Mouse (Mus musculus) megakaryocyte, embryonic 14.5 days (primary cell): ENCODE measurements around the gene Olfr205. TPM values are rescaled to one million over a fixed set of nuclear protein-coding genes. Genes with fewer than 3 reads are reported as not detected.
"Not testable (repeated sequence)": the region's sequence is repeated elsewhere in the genome, so short reads cannot be mapped to it uniquely, and the experiment has no call there.

Source experiments
- H3K27me3 ChIP-seq: replicated peaks from 2 replicates; pipeline ENCODE3; 2012; ENCODE audit warnings: inconsistent platforms
- H3K36me3 ChIP-seq: replicated peaks from 2 replicates; pipeline ENCODE3; 2012; ENCODE audit warnings: low read length, inconsistent platforms, mixed read lengths
- H3K4me1 ChIP-seq: 2 replicates; pipeline ENCODE4 v1.6.1; 2012; ENCODE audit warnings: inconsistent platforms
- H3K4me3 ChIP-seq: replicated peaks from 2 replicates; pipeline ENCODE3; 2012; ENCODE audit warnings: moderate library complexity, mild to moderate bottlenecking, inconsistent platforms
- H3K9me3 ChIP-seq: 2 replicates; pipeline ENCODE4 v1.6.1; 2012; ENCODE audit warnings: inconsistent platforms
- FLI1 ChIP-seq: IDR thresholded peaks from 2 replicates; pipeline ENCODE4 v1.6.1; 2012; ENCODE audit warnings: low read length, inconsistent platforms, mixed read lengths
- GATA1 ChIP-seq: IDR thresholded peaks from 3 replicates; pipeline ENCODE4 v1.6.1; 2012; ENCODE audit warnings: mixed read lengths, low read length, inconsistent platforms, borderline replicate concordance
- polyA plus RNA-seq: library from polyadenylated mRNA; stranded (reverse); fragments of >175 nt; gene quantifications from 2 replicates; pipeline ENCODE4 v1.2.3, GENCODE M21; 2012; ENCODE audit warnings: low replicate concordance; ENCODE audit not compliant: insufficient read depth

The Olfr205 gene
- not detected in 2 replicates for polyA plus RNA-seq

- H3K9me3 ChIP-seq, result 0 out of 2 replicates have a peak, but pooled peaks cover 3% of the 10 kb centered on the region
- no peaks in the 10 kb centered on the region for H3K4me1 ChIP-seq
- no peaks in the 10 kb centered on the region for H3K36me3 ChIP-seq
- H3K4me3 ChIP-seq, result no peak within 1 kb of the TSS
- H3K27me3 ChIP-seq, result no peaks in the 10 kb centered on the region
- TF ChIP-seq FLI1 (no peak), GATA1 (no peak)
Observed at GRCm38 (mm10) chr16:59331038-59331437, at the start of gene Olfr205. Gene Olfr205, minus strand, starts transcription at chr16:59331138.

GRCm38 (mm10) chr16:59363893-59364292 lies 33.0 kb upstream of the Olfr205 start, which contains the start of gene Olfr209:
Gene Olfr209, minus strand, starts transcription at chr16:59363993.
- no peak for TF ChIP-seq GATA1
- TF ChIP-seq FLI1, result no peak
- no peaks in the 10 kb centered on the region for H3K27me3 ChIP-seq

GRCm38 (mm10) chr16:59349146-59349545 lies 18.2 kb upstream of the Olfr205 start, which contains the start of gene Olfr206:
Gene Olfr206, minus strand, starts transcription at chr16:59349246.
- Histone ChIP-seq H3K27me3 (no peaks in the 10 kb centered on the region), H3K36me3 (no peaks in the 10 kb centered on the region), H3K9me3 (no peaks in the 10 kb centered on the region), H3K4me1 (no peaks in the 10 kb centered on the region), H3K4me3 (no peak within 1 kb of the TSS)
- no peak for TF ChIP-seq GATA1
- no peak for TF ChIP-seq FLI1

More at GRCm38 (mm10) chr16:59363893-59364292, 33.0 kb upstream of the Olfr205 start, which contains the start of gene Olfr209:
- Histone ChIP-seq H3K9me3 (no peaks in the 10 kb centered on the region), H3K36me3 (no peaks in the 10 kb centered on the region), H3K4me3 (no peak within 1 kb of the TSS), H3K4me1 (no peaks in the 10 kb centered on the region)

- not testable (repeated sequence) for H3K27me3 ChIP-seq, H3K4me1 ChIP-seq, H3K36me3 ChIP-seq, H3K9me3 ChIP-seq, H3K4me3 ChIP-seq
Observed at GRCm38 (mm10) chr16:59323262-59323661, 7.7 kb downstream of the Olfr205 start.

GRCm38 (mm10) chr16:59318148-59318547 lies 12.8 kb downstream of the Olfr205 start, which contains the start of gene Olfr204:
Gene Olfr204, minus strand, starts transcription at chr16:59318248.
- Histone ChIP-seq H3K27me3 (no peaks in the 10 kb centered on the region), H3K4me3 (no peak within 1 kb of the TSS), H3K9me3 (no peaks in the 10 kb centered on the region), H3K4me1 (no peaks in the 10 kb centered on the region), H3K36me3 (no peaks in the 10 kb centered on the region)
- TF ChIP-seq FLI1 (no peak), GATA1 (no peak)

GRCm38 (mm10) chr16:59298581-59298980 lies 32.4 kb downstream of the Olfr205 start, which contains the start of gene Olfr203:
Gene Olfr203, plus strand, starts transcription at chr16:59298881.
- Histone ChIP-seq H3K36me3 (no peaks in the 10 kb centered on the region), H3K27me3 (no peaks in the 10 kb centered on the region), H3K4me3 (no peak within 1 kb of the TSS), H3K4me1 (no peaks in the 10 kb centered on the region), H3K9me3 (no peaks in the 10 kb centered on the region)
- TF ChIP-seq FLI1, result no peak
- no peak for TF ChIP-seq GATA1

- H3K9me3 ChIP-seq, H3K27me3 ChIP-seq, H3K4me3 ChIP-seq, H3K4me1 ChIP-seq, H3K36me3 ChIP-seq: not testable (repeated sequence)
Observed at GRCm38 (mm10) chr16:59287576-59287975, 43.4 kb downstream of the Olfr205 start.

- no peaks in the 10 kb centered on the region for H3K9me3 ChIP-seq
- no peaks in the 10 kb centered on the region for H3K4me1 ChIP-seq
- no peaks in the 10 kb centered on the region for H3K27me3 ChIP-seq
- no peaks in the 10 kb centered on the region for H3K36me3 ChIP-seq
- no peak within 1 kb of the TSS for H3K4me3 ChIP-seq
- TF ChIP-seq FLI1 (no peak), GATA1 (no peak)
Observed at GRCm38 (mm10) chr16:59286693-59287092, 44.2 kb downstream of the Olfr205 start, which contains the start of gene Olfr202. Gene Olfr202, minus strand, starts transcription at chr16:59286793.

- TF ChIP-seq GATA1 (no peak), FLI1 (no peak)
- Histone ChIP-seq H3K36me3 (no peaks in the 10 kb centered on the region), H3K27me3 (no peaks in the 10 kb centered on the region), H3K9me3 (peaks cover 2% of the 10 kb centered on the region; the same call in 1 of the 2 replicates), H3K4me1 (no peaks in the 10 kb centered on the region), H3K4me3 (no peak overlapping the region)
Observed at GRCm38 (mm10) chr16:59283476-59283875, 47.5 kb downstream of the Olfr205 start.

- TF ChIP-seq FLI1 (no peak), GATA1 (no peak)
- peaks cover 2% of the 10 kb centered on the region; the same call in 1 of the 2 replicates for H3K9me3 ChIP-seq
- H3K4me3 ChIP-seq, result no peak overlapping the region
- H3K27me3 ChIP-seq, result no peaks in the 10 kb centered on the region
- no peaks in the 10 kb centered on the region for H3K36me3 ChIP-seq
- H3K4me1 ChIP-seq, result no peaks in the 10 kb centered on the region
Observed at GRCm38 (mm10) chr16:59280542-59280941, 50.4 kb downstream of the Olfr205 start.

Other genes starting within 250 kb of the Olfr205 start
- not detected in 2 replicates for gene Olfr191, start 241.3 kb downstream of the Olfr205 start, polyA plus RNA-seq
- not detected in 2 replicates for gene Olfr193, start 219.3 kb downstream of the Olfr205 start, polyA plus RNA-seq
- gene Olfr194, start 210.1 kb downstream of the Olfr205 start, polyA plus RNA-seq, result not detected in 2 replicates
- not detected in 2 replicates for gene Olfr195, start 184.1 kb downstream of the Olfr205 start, polyA plus RNA-seq
- gene Olfr196, start 160.7 kb downstream of the Olfr205 start, polyA plus RNA-seq, result not detected in 2 replicates
- not detected in 2 replicates for gene Olfr198, start 127.6 kb downstream of the Olfr205 start, polyA plus RNA-seq
- not detected in 2 replicates for gene Olfr199, start 111.4 kb downstream of the Olfr205 start, polyA plus RNA-seq
- not detected in 2 replicates for gene Olfr201, start 58.5 kb downstream of the Olfr205 start, polyA plus RNA-seq
- not detected in 2 replicates for gene Olfr202, start 44.3 kb downstream of the Olfr205 start, polyA plus RNA-seq
- not detected in 2 replicates for gene Olfr203, start 32.3 kb downstream of the Olfr205 start, polyA plus RNA-seq
- gene Olfr204, start 12.9 kb downstream of the Olfr205 start, polyA plus RNA-seq, result not detected in 2 replicates
- gene Olfr206, start 18.1 kb upstream of the Olfr205 start, polyA plus RNA-seq, result not detected in 2 replicates
- not detected in 2 replicates for gene Olfr209, start 32.9 kb upstream of the Olfr205 start, polyA plus RNA-seq
- gene Gabrr3, start 76.2 kb upstream of the Olfr205 start, polyA plus RNA-seq, result not detected in 2 replicates
- gene Riox2, start 140.6 kb upstream of the Olfr205 start, polyA plus RNA-seq, result 2.3 TPM in 1 of 2 replicates, not detected in the other